Mouse (Mus musculus): ENCODE measurements around the gene Cox6b2. TPM values are rescaled to one million over a fixed set of nuclear protein-coding genes. Genes with fewer than 3 reads are reported as not detected.

Gene Cox6b2
- total RNA-seq (2023) = 4.5 TPM

GRCm38 (mm10) chr7:4752821-4753570, at the start of gene Cox6b2:
TSS of gene Cox6b2 (minus strand) at chr7:4753094.

GRCm38 (mm10) chr7:4792278-4793212, 39.7 kb upstream of the Cox6b2 start, which contains the start of gene Rpl28:
TSS of gene Rpl28 (plus strand) at chr7:4792874.

GRCm38 (mm10) chr7:4789436-4789935, 36.6 kb upstream of the Cox6b2 start, which contains the start of gene Tmem238:
TSS of gene Tmem238 (minus strand) at chr7:4789656.

GRCm38 (mm10) chr7:4782759-4783158, 29.9 kb upstream of the Cox6b2 start, which contains the start of the genes Il11 and Tmem190:
TSS of gene Il11 (minus strand) at chr7:4782859.
TSS of gene Tmem190 (plus strand) at chr7:4782937.

GRCm38 (mm10) chr7:4771202-4771601, 18.3 kb upstream of the Cox6b2 start, which contains the start of gene Fam71e2:
TSS of gene Fam71e2 (minus strand) at chr7:4771302.

GRCm38 (mm10) chr7:4739544-4740275, 13.2 kb downstream of the Cox6b2 start, which contains the start of gene Kmt5c:
TSS of gene Kmt5c (plus strand) at chr7:4740115.

GRCm38 (mm10) chr7:4725169-4725568, 27.7 kb downstream of the Cox6b2 start, which contains the start of gene Tmem150b:
TSS of gene Tmem150b (minus strand) at chr7:4725249.

Other genes starting within 250 kb of the Cox6b2 start
- gene Tnnt1, start 236.7 kb downstream of the Cox6b2 start, total RNA-seq (2023) = 3.4 TPM
- gene Tnni3, start 228.9 kb downstream of the Cox6b2 start, total RNA-seq (2023) = not detected
- gene Dnaaf3, start 220.6 kb downstream of the Cox6b2 start, total RNA-seq (2023) = not detected
- 0.28 TPM for gene Syt5, start 205.6 kb downstream of the Cox6b2 start, total RNA-seq (2023)
- not detected for gene Ptprh, start 149.1 kb downstream of the Cox6b2 start, total RNA-seq (2023)
- gene Tmem86b, start 121.7 kb downstream of the Cox6b2 start, total RNA-seq (2023) = 68.5 TPM
- gene Ppp6r1, start 94.1 kb downstream of the Cox6b2 start, total RNA-seq (2023) = 272 TPM
- 65.9 TPM for gene Hspbp1, start 68.0 kb downstream of the Cox6b2 start, total RNA-seq (2023)
- gene Brsk1, start 62.5 kb downstream of the Cox6b2 start, total RNA-seq (2023) = not detected
- 0.40 TPM for gene Tmem150b, start 27.8 kb downstream of the Cox6b2 start, total RNA-seq (2023)
- 62.8 TPM for gene Kmt5c, start 13.0 kb downstream of the Cox6b2 start, total RNA-seq (2023)
- gene Fam71e2, start 18.2 kb upstream of the Cox6b2 start, total RNA-seq (2023) = not detected
- gene Il11, start 29.8 kb upstream of the Cox6b2 start, total RNA-seq (2023) = not detected
- gene Tmem190, start 29.8 kb upstream of the Cox6b2 start, total RNA-seq (2023) = not detected
- 1.4 TPM for gene Tmem238, start 36.6 kb upstream of the Cox6b2 start, total RNA-seq (2023)
- 2,425 TPM for gene Rpl28, start 39.8 kb upstream of the Cox6b2 start, total RNA-seq (2023)
- gene Ube2s, start 59.5 kb upstream of the Cox6b2 start, total RNA-seq (2023) = 155 TPM
- gene Shisa7, start 91.6 kb upstream of the Cox6b2 start, total RNA-seq (2023) = 0.12 TPM
- 3.4 TPM for gene Isoc2b, start 117.2 kb upstream of the Cox6b2 start, total RNA-seq (2023)
- gene Isoc2a, start 124.1 kb upstream of the Cox6b2 start, total RNA-seq (2023) = 10.2 TPM
- gene Gm36210, start 153.4 kb upstream of the Cox6b2 start, total RNA-seq (2023) = not detected
- 36.5 TPM for gene Zfp628, start 162.1 kb upstream of the Cox6b2 start, total RNA-seq (2023)
- gene Nat14, start 168.9 kb upstream of the Cox6b2 start, total RNA-seq (2023) = 16.7 TPM
- gene Ssc5d, start 172.7 kb upstream of the Cox6b2 start, total RNA-seq (2023) = 0.64 TPM
- not detected for gene Sbk2, start 211.3 kb upstream of the Cox6b2 start, total RNA-seq (2023)
- not detected for gene Sbk3, start 218.1 kb upstream of the Cox6b2 start, total RNA-seq (2023)
- 29.8 TPM for gene Zfp579, start 243.1 kb upstream of the Cox6b2 start, total RNA-seq (2023)